Mouse (Mus musculus) cortical plate, adult 2 months (tissue): ENCODE results near the gene Vkorc1l1.

Experiments
- CTCF ChIP-seq: fragments of 200-500 bp; IDR thresholded peaks from 2 replicates; pipeline ENCODE4 v1.5.1; 2011; ENCODE audit warnings: mild to moderate bottlenecking, control low read depth, low read length; ENCODE audit not compliant: insufficient read depth; ENCODE audit errors: extremely low read depth
- POLR2A ChIP-seq: fragments of 200-500 bp; IDR thresholded peaks from 2 replicates; pipeline ENCODE4 v1.6.1; 2011; ENCODE audit warnings: mild to moderate bottlenecking, low read length, control low read depth; ENCODE audit not compliant: insufficient read depth; ENCODE audit errors: extremely low read depth

DNA sequence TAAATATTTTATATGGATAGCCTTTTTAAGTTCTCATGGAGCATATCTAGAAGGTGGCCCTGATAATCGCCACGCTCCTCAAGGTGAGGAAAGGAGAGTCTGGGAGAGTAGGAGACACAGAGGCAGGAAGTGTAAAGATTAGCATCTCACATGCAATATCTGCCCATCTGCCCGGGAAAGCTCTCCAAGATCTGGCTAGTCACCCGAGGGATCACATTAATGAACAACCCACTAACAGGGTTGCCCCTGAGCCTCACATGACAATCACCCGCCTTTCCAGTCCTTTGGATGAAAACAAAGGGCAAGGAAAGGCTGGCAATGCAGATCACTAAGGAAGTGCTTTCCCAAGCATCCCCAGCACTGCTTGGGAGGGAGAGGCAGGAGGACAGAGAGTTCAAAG lies 85.4 kb downstream of the Vkorc1l1 start:
- TF ChIP-seq CTCF (no peak), POLR2A (no peak)
